Mouse (Mus musculus): ENCODE results near the gene Rab1a. TPM values are rescaled to one million over a fixed set of nuclear protein-coding genes. Genes with fewer than 3 reads are reported as not detected.
"Not testable (repeated sequence)": the region's sequence is repeated elsewhere in the genome, so short reads cannot be mapped to it uniquely, and the experiment has no call there.

Rab1a gene
- polyA plus RNA-seq (2015; fragmentation: Nextera tagmentation; extraction: Ambion mirVana): 368 and 403 TPM in 2 replicates

DNA sequence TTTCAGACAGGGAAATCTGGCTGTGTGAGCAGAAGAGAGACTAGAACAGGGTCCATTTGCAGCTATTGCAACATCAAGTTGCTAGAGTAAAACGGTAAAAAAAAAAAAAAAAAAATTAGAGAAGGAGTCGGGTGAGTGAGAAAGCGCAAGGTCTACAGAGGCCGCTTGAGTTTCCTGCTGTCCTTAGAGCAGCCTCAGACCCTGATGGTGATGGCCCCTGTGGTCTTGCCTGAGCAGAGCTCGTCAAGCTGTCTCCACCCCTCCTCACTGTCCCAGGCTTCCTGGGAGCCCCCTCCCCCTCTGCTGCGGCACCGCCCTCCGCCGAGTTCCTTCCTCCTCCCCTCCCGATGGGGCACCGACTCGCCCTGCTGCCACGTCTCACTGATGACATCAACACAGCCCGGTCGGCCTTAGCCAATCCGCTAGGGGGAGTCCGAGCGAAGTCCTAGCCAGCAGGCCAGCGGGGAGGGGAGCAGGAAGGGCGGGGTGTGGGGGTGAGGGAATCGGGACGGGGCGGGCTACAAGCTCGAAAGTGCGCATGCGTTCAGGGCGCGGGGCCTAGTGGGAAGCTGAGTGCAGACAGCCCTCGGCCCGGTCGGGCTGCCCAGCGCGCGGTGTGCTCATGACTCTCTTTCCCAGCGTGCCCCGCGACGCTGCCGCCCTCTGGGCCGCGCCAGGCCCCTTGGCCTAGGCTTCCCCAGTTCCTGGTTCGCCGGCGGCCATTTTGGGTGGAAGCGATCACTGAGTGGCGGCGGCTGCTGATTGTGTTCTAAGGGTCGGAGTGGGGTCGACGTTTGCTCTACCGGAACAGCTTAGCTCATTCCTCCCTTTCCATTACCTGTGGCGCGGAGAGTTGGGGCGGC, at the start of gene Rab1a:
Rab1a (plus strand) TSS at position 720 of the 863 bp plus-strand sequence.
- ATAC-seq: peak; percentile 98
- Histone ChIP-seq H3K9ac (ENCODE audit: low read depth, low read length) (peak within 1 kb of the TSS; percentile 100), H3K9me3 (ENCODE audit: control insufficient read depth, low read length) (no peaks in the 10 kb centered on the region), H3K4me2 (ENCODE audit: low read depth, low read length) (peak within 1 kb of the TSS; percentile 75), H3K27ac (ENCODE audit: low read length) (peak within 1 kb of the TSS; percentile 98), H3K27me3 (replicated peaks; ENCODE audit: control insufficient read depth, insufficient read depth, low read length) (no peaks in the 10 kb centered on the region), H3K36me3 (ENCODE audit: control insufficient read depth, insufficient read depth, low read length) (no peaks in the 10 kb centered on the region), H3K4me3 (ENCODE audit: low read length) (peak within 1 kb of the TSS; percentile 99), H3K4me1 (ENCODE audit: control insufficient read depth, insufficient read depth, low read length) (peaks cover 24% of the 10 kb centered on the region)
- under 1% methylated on average over 53 of the region's 54 CpGs for WGBS

DNA sequence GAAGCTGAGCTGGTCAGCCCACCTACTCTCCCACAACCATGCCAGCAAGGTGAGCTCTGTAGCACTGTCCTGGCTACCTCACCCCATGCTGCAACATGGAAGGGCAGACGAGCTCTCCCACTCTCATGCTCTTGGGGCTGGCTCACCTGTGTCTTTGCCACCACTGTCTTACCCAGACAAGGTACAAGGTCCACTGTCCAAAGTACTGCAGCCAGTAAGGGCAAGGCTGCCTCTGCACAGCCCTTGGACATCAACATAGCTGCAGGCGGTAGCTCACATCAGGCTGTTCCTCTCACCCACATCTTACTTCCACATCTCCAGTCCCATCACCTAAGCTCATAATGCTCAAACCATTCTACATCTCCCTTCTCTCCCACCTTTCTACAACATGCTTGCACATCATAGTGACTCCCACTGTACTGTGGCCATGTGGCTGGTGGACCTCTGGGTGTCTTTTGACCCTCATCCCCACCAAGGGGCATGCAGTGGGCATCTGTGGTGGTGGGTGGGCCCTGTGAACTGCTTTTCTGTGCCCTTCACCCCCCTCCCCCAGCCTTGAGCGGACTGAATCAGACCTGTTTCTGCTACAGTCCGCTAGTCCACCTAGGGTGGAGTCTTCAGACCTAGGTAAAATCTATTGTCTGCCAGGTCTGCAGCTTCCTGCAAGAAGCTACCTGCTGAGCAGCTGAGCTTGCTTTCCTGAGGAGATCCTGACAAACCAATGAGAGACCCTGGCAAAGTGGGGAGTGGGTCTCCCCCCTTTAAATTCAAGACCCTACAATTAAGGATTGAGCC, 48.9 kb upstream of the Rab1a start:
- H3K9ac ChIP-seq (ENCODE audit: low read depth, low read length): no peak overlapping the region
- ATAC-seq: peak; percentile 56
- no peaks in the 10 kb centered on the region for H3K9me3 ChIP-seq (ENCODE audit: control insufficient read depth, low read length)
- H3K4me3 ChIP-seq (ENCODE audit: low read length): no peak overlapping the region
- H3K4me1 ChIP-seq (ENCODE audit: control insufficient read depth, insufficient read depth, low read length): no peaks in the 10 kb centered on the region
- no peaks in the 10 kb centered on the region for H3K27me3 ChIP-seq (replicated peaks; ENCODE audit: control insufficient read depth, insufficient read depth, low read length)
- H3K36me3 ChIP-seq (ENCODE audit: control insufficient read depth, insufficient read depth, low read length): no peaks in the 10 kb centered on the region
- no peak overlapping the region for H3K27ac ChIP-seq (ENCODE audit: low read length)
- 79% methylated on average over 4 of the region's 4 CpGs for WGBS
- H3K4me2 ChIP-seq (ENCODE audit: low read depth, low read length): no peak overlapping the region

DNA sequence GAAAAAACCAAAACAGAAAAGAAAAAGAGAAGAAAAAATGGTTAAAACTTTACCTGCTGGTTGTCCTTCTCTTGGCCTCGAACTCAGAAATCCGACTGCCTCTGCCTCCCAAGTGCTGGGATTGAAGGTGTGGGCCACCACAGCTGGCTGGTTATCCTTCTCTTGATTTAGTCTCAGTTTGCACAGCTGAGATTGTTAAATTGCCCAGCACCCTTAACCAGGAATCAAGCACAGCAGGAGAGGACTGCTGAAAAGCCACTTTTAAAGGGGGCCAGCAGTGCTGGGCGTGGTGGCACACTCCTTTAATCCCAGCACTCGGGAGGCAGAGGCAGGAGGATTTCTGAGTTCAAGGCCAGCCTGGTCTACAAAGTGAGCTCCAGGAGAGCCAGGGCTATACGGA, 47.7 kb upstream of the Rab1a start:
- not testable (repeated sequence) for H3K36me3 ChIP-seq (ENCODE audit: control insufficient read depth, insufficient read depth, low read length); H3K4me3 ChIP-seq (ENCODE audit: low read length); H3K4me2 ChIP-seq (ENCODE audit: low read depth, low read length); H3K27ac ChIP-seq (ENCODE audit: low read length); H3K4me1 ChIP-seq (ENCODE audit: control insufficient read depth, insufficient read depth, low read length); ATAC-seq; H3K9me3 ChIP-seq (ENCODE audit: control insufficient read depth, low read length); H3K27me3 ChIP-seq (replicated peaks; ENCODE audit: control insufficient read depth, insufficient read depth, low read length); H3K9ac ChIP-seq (ENCODE audit: low read depth, low read length)
- 92% methylated on average over 5 of the region's 5 CpGs for WGBS

DNA sequence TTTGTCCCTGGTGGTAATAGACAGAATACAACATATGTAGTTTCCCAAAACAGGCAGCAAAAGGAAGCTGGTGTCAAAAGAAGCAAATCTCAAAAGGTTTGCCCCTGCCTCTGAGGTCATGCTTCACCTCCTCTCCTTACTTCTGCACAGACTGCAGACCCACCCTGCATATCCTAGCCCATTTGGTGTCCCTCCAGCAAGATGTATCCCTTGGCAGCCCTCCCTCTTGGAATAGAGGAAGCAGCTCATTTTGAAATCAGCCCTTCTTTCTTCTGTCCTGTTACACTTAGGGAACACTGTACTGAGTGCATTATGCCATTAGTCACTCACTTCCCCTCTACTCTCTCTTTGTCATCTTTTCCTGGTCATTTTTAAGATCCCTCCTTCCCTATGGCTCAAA, 42.4 kb upstream of the Rab1a start:
- no peak overlapping the region for H3K4me2 ChIP-seq (ENCODE audit: low read depth, low read length)
- H3K4me3 ChIP-seq (ENCODE audit: low read length): no peak overlapping the region
- H3K9ac ChIP-seq (ENCODE audit: low read depth, low read length): no peak overlapping the region
- H3K36me3 ChIP-seq (ENCODE audit: control insufficient read depth, insufficient read depth, low read length): no peaks in the 10 kb centered on the region
- ATAC-seq: no peak
- H3K9me3 ChIP-seq (ENCODE audit: control insufficient read depth, low read length): no peaks in the 10 kb centered on the region
- no peaks in the 10 kb centered on the region for H3K4me1 ChIP-seq (ENCODE audit: control insufficient read depth, insufficient read depth, low read length)
- H3K27ac ChIP-seq (ENCODE audit: low read length): no peak overlapping the region
- H3K27me3 ChIP-seq (replicated peaks; ENCODE audit: control insufficient read depth, insufficient read depth, low read length): no peaks in the 10 kb centered on the region

DNA sequence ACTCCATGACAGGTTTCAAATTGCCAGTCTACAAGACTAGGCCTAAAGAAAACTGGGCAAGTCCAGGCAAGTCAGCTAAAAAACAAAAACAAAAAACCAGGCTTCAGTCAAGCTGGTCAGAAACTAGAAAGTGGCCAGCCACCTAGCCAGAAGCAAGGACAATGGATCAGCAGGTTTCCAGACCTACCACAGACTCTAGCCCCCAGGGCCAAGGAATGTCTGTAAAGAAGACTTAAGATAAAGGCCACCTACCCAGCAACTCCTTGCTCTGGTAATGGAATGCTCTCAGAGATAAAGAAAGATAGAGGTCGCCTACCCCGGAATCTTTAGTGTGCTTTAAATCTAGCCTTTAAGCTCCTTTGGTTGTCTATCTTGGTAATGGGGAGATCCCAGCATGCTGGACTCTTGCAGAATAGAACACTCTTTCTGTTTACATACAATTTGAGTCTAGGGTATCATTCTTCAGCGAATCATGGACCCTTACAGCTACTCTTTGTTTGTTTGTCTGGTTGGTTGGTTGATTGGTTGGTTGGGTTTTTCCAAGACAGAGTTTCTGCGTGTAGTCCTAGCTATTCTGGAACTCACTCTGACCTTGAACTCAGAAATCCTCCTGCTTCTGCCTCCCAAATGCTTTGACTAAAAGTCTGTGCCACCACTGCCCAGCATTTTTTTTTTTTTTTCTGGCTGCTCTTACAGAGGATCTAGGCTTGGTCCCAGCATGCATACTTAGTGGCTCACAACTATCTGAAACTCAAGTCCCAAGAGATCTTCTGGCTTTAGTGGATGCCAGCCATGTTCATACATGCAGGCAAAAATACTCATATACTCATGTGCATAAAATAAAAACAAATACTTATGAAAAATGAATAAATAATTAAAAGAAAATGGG, 36.0 kb upstream of the Rab1a start:
- no peak for ATAC-seq
- Histone ChIP-seq H3K36me3 (ENCODE audit: control insufficient read depth, insufficient read depth, low read length) (no peaks in the 10 kb centered on the region), H3K27ac (ENCODE audit: low read length) (no peak overlapping the region), H3K9me3 (ENCODE audit: control insufficient read depth, low read length) (no peaks in the 10 kb centered on the region), H3K9ac (ENCODE audit: low read depth, low read length) (no peak overlapping the region), H3K4me3 (ENCODE audit: low read length) (no peak overlapping the region), H3K4me1 (ENCODE audit: control insufficient read depth, insufficient read depth, low read length) (no peaks in the 10 kb centered on the region), H3K27me3 (replicated peaks; ENCODE audit: control insufficient read depth, insufficient read depth, low read length) (no peaks in the 10 kb centered on the region), H3K4me2 (ENCODE audit: low read depth, low read length) (no peak overlapping the region)
- 62% methylated on average over 4 of the region's 4 CpGs for WGBS

DNA sequence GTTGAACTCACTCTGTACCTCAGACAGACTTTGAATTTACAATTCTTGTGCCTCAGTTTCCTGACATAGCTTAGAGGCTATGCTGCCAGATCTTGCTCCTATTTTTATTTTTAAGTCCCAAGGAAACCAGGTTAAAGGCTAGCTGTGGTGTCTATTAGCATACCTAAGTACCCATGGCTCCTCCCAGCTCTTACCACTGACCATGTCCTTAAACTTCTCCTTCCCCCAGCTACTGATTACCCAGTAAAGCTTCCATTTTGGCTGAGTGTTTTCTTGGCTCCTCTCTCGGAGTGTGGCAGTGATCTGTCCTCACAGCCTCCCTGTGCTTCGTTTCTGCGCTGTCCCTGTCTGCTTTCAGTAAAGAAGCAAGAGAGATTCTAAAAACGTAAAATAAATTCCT, 35.2 kb upstream of the Rab1a start:
- Histone ChIP-seq H3K4me2 (ENCODE audit: low read depth, low read length) (no peak overlapping the region), H3K9me3 (ENCODE audit: control insufficient read depth, low read length) (no peaks in the 10 kb centered on the region), H3K27me3 (replicated peaks; ENCODE audit: control insufficient read depth, insufficient read depth, low read length) (no peaks in the 10 kb centered on the region), H3K4me3 (ENCODE audit: low read length) (no peak overlapping the region), H3K9ac (ENCODE audit: low read depth, low read length) (no peak overlapping the region), H3K27ac (ENCODE audit: low read length) (no peak overlapping the region), H3K36me3 (ENCODE audit: control insufficient read depth, insufficient read depth, low read length) (no peaks in the 10 kb centered on the region), H3K4me1 (ENCODE audit: control insufficient read depth, insufficient read depth, low read length) (no peaks in the 10 kb centered on the region)
- 90% methylated on average over 4 of the region's 4 CpGs for WGBS
- ATAC-seq: no peak

DNA sequence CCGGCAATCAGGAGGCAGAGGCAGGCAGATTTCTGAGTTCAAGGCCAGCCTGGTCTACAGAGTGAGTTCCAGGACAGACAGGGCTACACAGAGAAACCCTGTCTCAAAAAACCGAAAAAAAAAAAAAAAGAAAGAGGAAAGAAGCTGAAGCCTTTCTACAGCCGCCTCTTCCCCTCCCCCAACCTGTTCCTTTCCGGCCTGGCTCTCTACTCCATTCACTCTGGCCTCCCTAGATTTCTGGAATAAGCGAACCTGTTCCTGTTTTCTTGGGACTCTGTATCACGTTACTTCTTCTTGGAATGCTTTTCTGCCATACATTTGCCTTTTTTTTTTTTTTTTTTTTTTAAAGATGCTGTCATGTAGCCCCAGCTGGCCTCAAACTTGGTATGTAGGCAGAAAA, 34.8 kb upstream of the Rab1a start:
- not testable (repeated sequence) for H3K27ac ChIP-seq (ENCODE audit: low read length); H3K9ac ChIP-seq (ENCODE audit: low read depth, low read length); ATAC-seq; H3K4me3 ChIP-seq (ENCODE audit: low read length); H3K27me3 ChIP-seq (replicated peaks; ENCODE audit: control insufficient read depth, insufficient read depth, low read length); H3K4me2 ChIP-seq (ENCODE audit: low read depth, low read length); H3K9me3 ChIP-seq (ENCODE audit: control insufficient read depth, low read length); H3K4me1 ChIP-seq (ENCODE audit: control insufficient read depth, insufficient read depth, low read length); H3K36me3 ChIP-seq (ENCODE audit: control insufficient read depth, insufficient read depth, low read length)
- WGBS: 63% methylated on average over 6 of the region's 6 CpGs

DNA sequence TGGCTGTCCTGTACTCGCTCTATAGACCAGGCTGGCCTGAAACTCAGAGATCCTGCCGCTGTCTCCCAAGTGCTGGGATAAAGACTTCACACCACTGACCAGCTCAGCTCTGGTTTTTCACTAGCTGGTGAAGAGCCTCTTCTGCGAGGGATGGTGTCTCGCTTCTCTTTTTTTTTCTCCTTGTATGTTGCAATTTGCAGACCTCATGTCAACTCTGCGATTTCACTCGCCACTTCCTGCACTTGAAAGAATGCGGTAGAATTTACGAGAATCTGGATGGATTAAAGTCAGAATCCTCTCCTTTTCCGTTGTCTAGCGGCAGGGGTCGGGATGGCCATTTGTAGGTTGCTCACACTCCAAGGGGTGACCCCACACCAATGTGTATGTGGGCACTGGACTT, 32.3 kb upstream of the Rab1a start:
- H3K4me3 ChIP-seq (ENCODE audit: low read length): no peak overlapping the region
- H3K27me3 ChIP-seq (replicated peaks; ENCODE audit: control insufficient read depth, insufficient read depth, low read length): no peaks in the 10 kb centered on the region
- no peak overlapping the region for H3K4me2 ChIP-seq (ENCODE audit: low read depth, low read length)
- no peak overlapping the region for H3K9ac ChIP-seq (ENCODE audit: low read depth, low read length)
- no peak for ATAC-seq
- no peaks in the 10 kb centered on the region for H3K36me3 ChIP-seq (ENCODE audit: control insufficient read depth, insufficient read depth, low read length)
- no peaks in the 10 kb centered on the region for H3K9me3 ChIP-seq (ENCODE audit: control insufficient read depth, low read length)
- H3K27ac ChIP-seq (ENCODE audit: low read length): no peak overlapping the region
- 80% methylated on average over 11 of the region's 11 CpGs for WGBS
- no peaks in the 10 kb centered on the region for H3K4me1 ChIP-seq (ENCODE audit: control insufficient read depth, insufficient read depth, low read length)

DNA sequence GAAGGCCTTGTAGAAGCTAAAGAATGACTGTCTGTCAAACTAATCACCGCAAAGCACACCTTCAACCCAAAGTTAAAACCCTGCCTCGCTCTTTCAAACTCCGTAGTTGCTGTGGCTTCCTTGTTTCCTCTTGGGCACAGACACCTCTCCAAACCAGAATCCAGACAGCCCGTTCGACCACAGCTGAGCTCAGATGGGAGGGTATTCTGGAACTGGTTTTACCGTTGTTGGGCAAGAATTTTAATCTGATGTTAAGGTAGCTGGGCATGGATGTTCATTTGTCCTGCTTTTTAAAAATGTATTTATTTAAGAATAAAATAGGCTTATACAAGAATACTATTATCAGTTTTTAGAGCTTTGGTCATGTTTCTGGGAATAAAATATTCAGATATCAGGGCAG, 14.0 kb upstream of the Rab1a start:
- H3K4me1 ChIP-seq (ENCODE audit: control insufficient read depth, insufficient read depth, low read length): no peaks in the 10 kb centered on the region
- 65% methylated on average over 6 of the region's 6 CpGs for WGBS
- H3K36me3 ChIP-seq (ENCODE audit: control insufficient read depth, insufficient read depth, low read length): no peaks in the 10 kb centered on the region
- no peak overlapping the region for H3K4me2 ChIP-seq (ENCODE audit: low read depth, low read length)
- H3K27me3 ChIP-seq (replicated peaks; ENCODE audit: control insufficient read depth, insufficient read depth, low read length): no peaks in the 10 kb centered on the region
- H3K4me3 ChIP-seq (ENCODE audit: low read length): no peak overlapping the region
- no peak overlapping the region for H3K27ac ChIP-seq (ENCODE audit: low read length)
- no peaks in the 10 kb centered on the region for H3K9me3 ChIP-seq (ENCODE audit: control insufficient read depth, low read length)
- no peak overlapping the region for H3K9ac ChIP-seq (ENCODE audit: low read depth, low read length)
- ATAC-seq: no peak
